ENCODE assay signal across 9 mouse cellular contexts in the genomic region with DNA sequence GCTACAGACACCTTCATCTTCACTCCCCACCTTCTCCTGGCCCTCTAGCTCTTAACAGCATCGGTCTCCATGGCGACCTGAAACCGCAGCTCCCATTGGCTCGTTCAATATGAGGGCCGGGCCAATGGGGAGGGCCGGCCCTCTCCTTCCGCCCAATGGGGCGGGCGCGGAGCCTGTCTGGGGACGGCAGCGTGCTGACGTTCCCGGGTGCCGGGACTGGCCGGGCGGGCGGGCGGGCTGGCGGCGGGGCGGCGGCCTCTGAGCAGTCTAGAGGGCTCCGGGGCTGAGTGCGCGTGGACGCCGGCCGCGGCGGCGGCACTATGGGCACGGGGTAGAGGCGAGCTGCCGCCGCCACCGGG. TPM values are rescaled to one million over a fixed set of nuclear protein-coding genes. Genes with fewer than 3 reads are reported as not detected.
DNase-seq lines count a peak whose midpoint lies in the region; ATAC-seq and TF ChIP-seq lines count a peak whose summit lies in the region.
"Had no signal": no experiment of that assay in that cellular context is flagged by ENCODE, and none has a peak within 500 bp of the region (broad histone marks: within the 10 kb centered on the region; RNA-seq: fewer than 3 reads in every experiment).

A gene (minus strand): TSS at position 79 of the 359 bp plus-strand sequence.
A gene (plus strand): TSS at position 246 of the 359 bp plus-strand sequence.

- H3K4me3 ChIP-seq in bone marrow, adult 2 months (replicated peaks; ENCODE audit: control insufficient read depth, low read depth, low read length) = peak within 1 kb of the TSS; percentile 66
- H3K4me3 ChIP-seq in embryonic facial prominence, embryonic 14.5 days (ENCODE audit: low read depth, low read length) = peak within 1 kb of the TSS; percentile 95
- peak within 1 kb of the TSS; percentile 92 for H3K4me3 ChIP-seq in limb, embryonic 13.5 days
- H3K4me3 ChIP-seq in midbrain, embryonic 15.5 days = peak within 1 kb of the TSS; percentile 96

- no peak for TF ChIP-seq POLR2A in bone marrow, adult 2 months (IDR thresholded peaks at IDR 0.05; ENCODE audit: borderline replicate concordance, control insufficient read depth, low read depth, low read length)

- DNase-seq in 3134 (ENCODE audit: extremely low read depth, insufficient read length, low spot score) = peak; percentile 94
- DNase-seq in embryonic facial prominence, embryonic 14.5 days (ENCODE audit: low spot score) = peak; percentile 99
- DNase-seq in heart, adult 9 months (ENCODE audit: low spot score in 2 of 2) = peak; percentile 95 to 96
- DNase-seq in kidney, adult 9 months = peak; percentile 96
- DNase-seq in spleen, adult 18-20 months = peak; percentile 79 to 80

- no peaks in the 10 kb centered on the region for H3K9me3 ChIP-seq in embryonic facial prominence, embryonic 14.5 days (ENCODE audit: control insufficient read depth, low read length)
- no peaks in the 10 kb centered on the region for H3K9me3 ChIP-seq in limb, embryonic 13.5 days
- H3K9me3 ChIP-seq in midbrain, embryonic 15.5 days = no peaks in the 10 kb centered on the region

- ATAC-seq in embryonic facial prominence, embryonic 14.5 days (ENCODE audit: low read depth) = peak; percentile 98
- peak; percentile 97 for ATAC-seq in limb, embryonic 13.5 days (ENCODE audit: low FRiP score, low read depth)
- peak; percentile 98 for ATAC-seq in midbrain, embryonic 15.5 days (replicated peaks)

- H3K27ac ChIP-seq in bone marrow, adult 2 months (ENCODE audit: control insufficient read depth, insufficient read depth, low read depth, low read length, poor library complexity) = peak within 1 kb of the TSS; percentile 42; the same call in 1 of the 2 replicates
- peak within 1 kb of the TSS; percentile 82 for H3K27ac ChIP-seq in embryonic facial prominence, embryonic 14.5 days (replicated peaks; ENCODE audit: low read depth, low read length)
- peak within 1 kb of the TSS; percentile 79 for H3K27ac ChIP-seq in limb, embryonic 13.5 days
- peak within 1 kb of the TSS; percentile 86 for H3K27ac ChIP-seq in midbrain, embryonic 15.5 days

- H3K4me2 ChIP-seq in embryonic facial prominence, embryonic 14.5 days (ENCODE audit: low read depth, low read length) = peak within 1 kb of the TSS; percentile 78
- H3K4me2 ChIP-seq in limb, embryonic 13.5 days (replicated peaks) = peak within 1 kb of the TSS; percentile 87
- peak within 1 kb of the TSS; percentile 81 for H3K4me2 ChIP-seq in midbrain, embryonic 15.5 days

- no peaks in the 10 kb centered on the region for H3K36me3 ChIP-seq in embryonic facial prominence, embryonic 14.5 days (ENCODE audit: control insufficient read depth, insufficient read depth, low read length)
- H3K36me3 ChIP-seq in limb, embryonic 13.5 days = no peaks in the 10 kb centered on the region
- H3K36me3 ChIP-seq in midbrain, embryonic 15.5 days (replicated peaks) = no peaks in the 10 kb centered on the region

- H3K4me1 ChIP-seq in bone marrow, adult 2 months (ENCODE audit: control insufficient read depth, insufficient read depth, low read length) = no peaks in the 10 kb centered on the region
- peaks cover 18% of the 10 kb centered on the region for H3K4me1 ChIP-seq in embryonic facial prominence, embryonic 14.5 days (ENCODE audit: control insufficient read depth, insufficient read depth, low read length)
- H3K4me1 ChIP-seq in limb, embryonic 13.5 days = peaks cover 22% of the 10 kb centered on the region
- H3K4me1 ChIP-seq in midbrain, embryonic 15.5 days = peaks cover 18% of the 10 kb centered on the region

- H3K9ac ChIP-seq in embryonic facial prominence, embryonic 14.5 days (ENCODE audit: low read depth, low read length) = peak within 1 kb of the TSS; percentile 90
- H3K9ac ChIP-seq in limb, embryonic 13.5 days = peak within 1 kb of the TSS; percentile 87
- H3K9ac ChIP-seq in midbrain, embryonic 15.5 days = peak within 1 kb of the TSS; percentile 80

- under 1% methylated on average over 32 of the region's 37 CpGs for WGBS in bone marrow, adult 2 months
- WGBS in embryonic facial prominence, embryonic 14.5 days = 0% methylated on average over 4 of the region's 37 CpGs
- under 1% methylated on average over 37 of the region's 37 CpGs for WGBS in limb, embryonic 13.5 days
- WGBS in midbrain, embryonic 15.5 days = 0% methylated on average over 22 of the region's 37 CpGs

- H3K27me3 ChIP-seq in embryonic facial prominence, embryonic 14.5 days (replicated peaks; ENCODE audit: control insufficient read depth, insufficient read depth, low read length) = no peaks in the 10 kb centered on the region
- H3K27me3 ChIP-seq in limb, embryonic 13.5 days = no peaks in the 10 kb centered on the region
- no peaks in the 10 kb centered on the region for H3K27me3 ChIP-seq in midbrain, embryonic 15.5 days (replicated peaks)
- H3K27me3 ChIP-seq: CH12.LX had no signal

- no peak for TF ChIP-seq CTCF in bone marrow, adult 2 months (IDR thresholded peaks at IDR 0.05; ENCODE audit: control insufficient read depth, insufficient read depth, low read length)

RNA-seq across cellular contexts. Expression of the first gene that starts in this region (rescaled TPM):
- polyA plus RNA-seq in bone marrow, adult 2 months (2011; ENCODE audit: insufficient read depth, insufficient read length, low replicate concordance, missing spikeins) = 0.87 and 2.3 TPM in 2 replicates
- polyA plus RNA-seq in embryonic facial prominence, embryonic 14.5 days (2014; fragmentation: Nextera tagmentation; extraction: Ambion mirVana) = 0.68 and 0.85 TPM in 2 replicates
- polyA plus RNA-seq in limb, embryonic 13.5 days (2015; fragmentation: Nextera tagmentation; extraction: Ambion mirVana) = 0.57 and 0.75 TPM in 2 replicates
- 6.2 and 7.0 TPM in 2 replicates for polyA plus RNA-seq in midbrain, embryonic 15.5 days (2015; fragmentation: Nextera tagmentation; extraction: Ambion mirVana)

RNA-seq across cellular contexts. Expression of the second gene that starts in this region (rescaled TPM):
- polyA plus RNA-seq in bone marrow, adult 2 months (2011; ENCODE audit: insufficient read depth, insufficient read length, low replicate concordance, missing spikeins) = 12.4 and 14.8 TPM in 2 replicates
- polyA plus RNA-seq in embryonic facial prominence, embryonic 14.5 days (2014; fragmentation: Nextera tagmentation; extraction: Ambion mirVana) = 30.8 and 31.6 TPM in 2 replicates
- polyA plus RNA-seq in limb, embryonic 13.5 days (2015; fragmentation: Nextera tagmentation; extraction: Ambion mirVana) = 22.7 and 23.2 TPM in 2 replicates
- 24.8 and 25.8 TPM in 2 replicates for polyA plus RNA-seq in midbrain, embryonic 15.5 days (2015; fragmentation: Nextera tagmentation; extraction: Ambion mirVana)

Comparison
In these comparisons a context has a peak if more than half of its experiments do, and no peak if none do; other contexts are left out.
1. Peak in every context shown above with its lines: DNase-seq, ATAC-seq, H3K4me3 ChIP-seq and H3K27ac ChIP-seq.